Mouse (Mus musculus): ENCODE data around the gene Trio.
A peak's percentile ranks its signal among the peaks of the same experiment; 100 is the strongest.

Trio gene

DNA sequence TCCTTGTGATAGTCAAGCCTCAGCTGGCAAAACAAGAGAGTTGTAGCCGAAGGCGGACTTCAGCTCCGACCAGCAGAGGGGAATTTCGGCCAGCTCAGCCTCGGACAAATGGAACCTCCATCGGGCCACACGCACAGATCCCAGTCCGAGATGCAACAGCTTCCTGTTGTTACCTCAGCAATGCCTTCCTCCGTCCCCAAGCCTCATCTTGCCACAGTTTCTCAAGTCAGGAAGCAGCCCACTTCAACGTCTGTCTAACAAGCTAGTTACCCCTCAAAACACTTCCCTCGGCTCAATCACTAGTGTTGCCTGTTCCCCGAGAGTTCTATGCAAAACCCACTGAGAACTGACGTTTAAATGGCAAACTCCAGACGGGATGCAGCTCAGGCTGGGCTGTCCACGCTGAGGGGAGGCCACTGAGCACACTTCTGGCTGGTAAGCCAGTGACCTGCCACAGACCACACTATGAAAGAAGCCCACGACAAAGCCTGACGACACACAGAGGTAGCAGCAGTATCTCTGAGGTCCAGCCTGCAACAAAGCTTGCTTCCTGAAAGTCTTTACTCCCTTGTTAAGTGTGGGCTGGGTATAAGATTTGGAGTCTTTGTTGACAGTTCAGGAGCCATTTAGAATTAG, 34.5 kb downstream of the Trio start:
- DNase-seq: peak in 1 of 2 experiments; percentile 14

GRCm38 (mm10) chr15:27987979-27988378, 37.7 kb downstream of the Trio start:
- no peak for DNase-seq

DNA sequence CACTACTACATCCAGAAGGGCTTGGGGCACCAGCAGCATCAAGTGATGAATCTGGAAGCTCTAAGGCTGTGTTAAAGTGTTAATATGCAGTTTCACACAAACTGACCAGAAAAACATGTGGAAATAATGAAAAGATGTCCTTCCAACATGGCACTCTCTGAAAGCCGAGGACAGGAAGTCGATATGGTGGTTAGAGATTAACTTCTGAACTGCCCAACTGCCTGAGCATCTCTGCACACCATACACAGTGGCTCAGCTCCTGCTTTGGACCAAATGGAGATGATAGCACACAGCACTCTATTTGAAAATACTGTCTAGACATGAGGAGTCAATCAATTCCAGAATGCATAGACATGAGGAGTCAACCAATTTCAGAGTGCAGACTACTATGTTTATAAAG, 40.8 kb downstream of the Trio start:
- DNase-seq: no peak

- no peak for DNase-seq
Observed at GRCm38 (mm10) chr15:27981764-27982500, 43.7 kb downstream of the Trio start.

- DNase-seq: no peak
Observed at GRCm38 (mm10) chr15:27981258-27981657, 44.4 kb downstream of the Trio start.

- DNase-seq: no peak
Observed at GRCm38 (mm10) chr15:27980436-27980835, 45.2 kb downstream of the Trio start.

GRCm38 (mm10) chr15:27976950-27977349, 48.7 kb downstream of the Trio start:
- no peak for DNase-seq

- DNase-seq: no peak
Observed at GRCm38 (mm10) chr15:27976366-27976765, 49.3 kb downstream of the Trio start.

- no peak for DNase-seq
Observed at GRCm38 (mm10) chr15:27974637-27975036, 51.0 kb downstream of the Trio start.

DNA sequence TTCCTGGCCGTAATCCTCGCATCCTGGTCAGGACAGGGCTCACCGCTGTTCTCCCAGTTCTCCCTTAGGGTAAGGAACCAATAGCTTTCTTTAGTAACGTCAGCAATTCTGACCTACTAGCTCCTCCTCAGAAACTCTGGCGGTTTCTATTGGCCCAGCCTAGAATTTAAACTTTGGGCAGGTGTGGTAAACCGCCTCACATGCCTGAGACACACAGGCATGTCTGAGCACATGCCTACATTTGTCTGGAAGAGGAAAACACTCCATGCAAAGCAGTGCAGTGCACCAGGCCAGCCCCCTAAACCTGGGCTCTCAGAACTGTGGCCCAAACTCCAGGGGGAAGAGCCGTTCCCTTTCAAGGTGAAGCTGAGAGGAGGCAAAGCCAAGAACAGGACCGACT, 57.5 kb downstream of the Trio start:
- DNase-seq: no peak

DNA sequence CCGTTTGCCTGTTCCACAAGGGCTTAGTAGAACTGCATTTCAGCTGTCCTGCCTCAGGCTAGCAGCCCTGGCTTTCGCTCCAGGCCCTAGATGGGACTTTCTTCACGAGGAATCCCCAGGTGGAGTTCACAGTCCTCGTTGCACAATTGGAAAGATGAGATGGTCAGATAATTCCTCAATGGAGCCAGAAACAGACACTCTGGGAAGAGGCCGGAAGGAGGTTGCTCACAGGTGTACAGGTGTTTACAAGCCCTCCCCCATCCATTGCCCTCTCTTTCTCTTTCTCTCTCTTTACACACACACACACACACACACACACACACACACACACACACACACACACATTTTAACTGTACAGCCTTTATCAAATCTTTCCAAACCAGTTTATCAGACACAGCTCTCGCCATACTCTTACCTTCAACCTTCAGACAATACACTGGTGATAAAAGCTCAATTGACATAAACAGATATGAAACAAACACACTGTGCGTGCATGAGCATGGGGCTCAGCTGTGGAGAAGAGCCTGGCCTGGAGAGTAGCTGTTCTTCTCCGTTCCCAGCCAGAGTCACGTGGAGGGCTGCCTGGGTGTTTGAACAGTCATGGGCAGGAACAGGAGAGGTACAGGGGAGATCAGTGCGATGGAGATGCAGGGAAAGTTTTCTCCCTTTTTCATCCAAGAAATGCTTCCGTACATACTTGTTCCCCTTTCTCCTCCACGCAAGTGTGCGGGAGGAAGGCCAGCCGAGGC, 58.3 kb downstream of the Trio start:
- DNase-seq: no peak

DNA sequence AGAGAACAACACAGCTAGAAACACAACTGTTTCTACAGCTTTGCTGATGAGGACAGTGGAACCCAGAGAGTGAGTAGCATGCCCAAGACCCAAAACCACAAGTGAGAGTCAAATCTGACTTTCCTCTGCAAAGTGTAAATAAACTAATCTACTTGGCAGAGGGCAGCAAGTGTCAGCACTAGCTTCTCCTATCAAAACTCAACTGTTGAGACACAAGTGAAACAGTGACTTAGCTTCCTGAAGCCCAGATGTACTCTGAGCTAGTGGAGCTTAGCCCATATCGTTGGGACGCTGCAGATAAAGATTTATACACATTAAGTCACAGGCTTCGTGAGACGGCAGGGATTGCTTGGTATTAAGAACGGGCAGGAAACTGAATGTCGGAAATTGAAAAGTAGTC, 60.8 kb downstream of the Trio start:
- no peak for DNase-seq

GRCm38 (mm10) chr15:27963506-27963905, 62.1 kb downstream of the Trio start:
- DNase-seq: no peak

GRCm38 (mm10) chr15:27960642-27961041, 65.0 kb downstream of the Trio start:
- no peak for DNase-seq

- no peak for DNase-seq
Observed at GRCm38 (mm10) chr15:27957867-27958266, 67.8 kb downstream of the Trio start.

DNA sequence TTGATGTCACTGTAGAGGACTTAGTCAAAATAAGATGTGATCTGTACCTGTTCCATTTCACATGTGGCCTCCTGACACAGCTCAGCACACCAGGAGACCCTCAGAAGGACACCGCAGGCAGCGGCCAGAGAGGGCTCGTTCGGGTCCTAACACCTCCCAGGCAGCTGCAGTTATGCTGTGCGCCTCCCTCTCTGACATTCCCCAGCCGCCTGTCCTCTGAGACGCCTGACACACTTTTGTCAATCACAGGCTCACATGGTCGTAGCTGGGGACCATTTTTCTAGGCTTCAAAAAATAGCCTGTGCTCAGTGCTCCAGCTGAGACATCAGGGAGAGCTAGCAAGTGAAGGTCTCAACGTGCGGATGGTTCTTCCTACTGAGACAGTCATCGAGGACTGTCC, 70.0 kb downstream of the Trio start:
- DNase-seq: no peak

- DNase-seq: no peak
Observed at GRCm38 (mm10) chr15:27954356-27954755, 71.3 kb downstream of the Trio start.

GRCm38 (mm10) chr15:27953570-27953969, 72.1 kb downstream of the Trio start:
- no peak for DNase-seq

DNA sequence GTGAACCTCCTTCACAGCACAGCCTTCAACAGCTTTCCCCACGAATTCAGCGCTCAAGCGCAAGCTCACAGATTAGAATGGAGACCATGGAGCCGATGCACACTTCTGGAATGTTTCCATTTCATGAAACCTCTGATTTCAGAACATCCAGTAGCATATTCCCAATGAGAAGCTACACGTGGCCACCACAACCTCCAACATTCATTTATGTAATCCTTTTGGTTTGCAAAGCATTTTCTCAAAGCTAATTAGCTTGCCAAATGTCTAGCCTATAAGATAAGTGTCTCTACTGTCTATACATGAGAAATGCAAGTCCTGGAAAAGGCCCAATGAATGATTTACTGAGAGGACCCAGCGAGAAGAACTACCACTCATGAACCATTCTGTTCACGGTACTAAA, 74.5 kb downstream of the Trio start:
- no peak for DNase-seq

DNA sequence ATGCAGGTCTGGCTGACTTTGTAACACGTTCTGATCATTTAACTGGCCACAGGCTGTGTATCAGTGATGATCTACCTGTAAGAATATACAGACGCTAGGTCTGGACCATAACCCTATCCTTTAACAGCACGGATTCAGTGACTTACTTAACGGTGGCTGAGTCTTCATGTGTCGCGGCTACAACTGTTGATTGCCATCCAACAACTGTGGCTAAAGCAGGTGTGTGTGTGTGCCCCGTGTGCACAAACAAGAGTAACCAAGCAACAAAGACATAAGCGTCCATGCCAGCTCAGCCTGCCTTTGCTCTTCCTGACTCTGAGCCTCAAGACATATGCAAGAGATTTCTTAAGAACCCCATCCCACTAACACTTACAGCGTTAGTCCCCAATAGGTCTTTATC, 76.5 kb downstream of the Trio start:
- no peak for DNase-seq

DNA sequence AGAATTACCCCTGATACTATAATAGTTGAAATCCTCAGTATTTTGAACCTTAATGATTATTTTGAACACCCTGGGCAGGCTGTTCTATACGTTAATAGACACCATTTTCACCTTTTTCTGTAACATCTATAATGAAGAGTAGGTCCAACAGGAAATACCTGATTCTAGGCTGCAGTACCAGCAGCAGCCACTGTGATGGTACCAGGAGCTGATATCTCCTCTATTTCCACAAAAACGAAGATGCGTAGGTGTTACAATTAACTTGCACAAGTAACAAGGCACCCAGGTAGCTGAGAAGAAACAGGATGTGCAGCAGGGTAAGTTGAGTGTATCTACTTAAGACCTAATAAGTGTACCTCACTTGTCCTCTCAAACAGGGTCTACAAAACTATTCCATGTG, 77.8 kb downstream of the Trio start:
- no peak for DNase-seq

DNA sequence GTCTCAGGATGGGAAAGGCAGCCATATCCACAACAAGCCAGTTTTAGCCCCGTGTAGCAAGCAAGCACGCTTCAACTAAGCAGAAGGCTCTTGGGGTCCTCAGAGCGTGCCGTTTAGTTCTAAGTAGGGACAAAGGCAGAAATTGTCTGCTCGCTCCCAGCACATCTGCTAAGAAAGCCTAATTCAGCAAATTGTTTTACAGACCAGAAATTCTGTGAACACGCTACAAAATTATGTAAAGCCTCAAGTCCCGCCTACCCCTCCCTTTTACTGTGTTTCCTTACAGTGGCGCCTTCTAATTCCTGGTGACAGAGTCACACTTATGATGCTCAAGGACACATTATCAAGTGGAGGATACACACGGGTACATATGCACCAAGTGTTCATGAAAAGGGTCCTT, 80.1 kb downstream of the Trio start:
- DNase-seq: no peak

GRCm38 (mm10) chr15:27944898-27945297, 80.8 kb downstream of the Trio start:
- no peak for DNase-seq

Measured in lung, postnatal 4 days (tissue).